Mouse (Mus musculus): ENCODE measurements at regions not wholly inside any gene's neighbourhood (a gene's known extent, or its start where the extent isn't known, plus 50 kb on each side); places are given as distances from the start of the nearest gene placed in this dataset.
"Not testable (repeated sequence)": the region's sequence is repeated elsewhere in the genome, so short reads cannot be mapped to it uniquely, and the experiment has no call there.

- DNase-seq (ENCODE audit: low spot score), result no peak
Observed at GRCm38 (mm10) chr15:41920270-41920669, 1786.1 kb downstream of the 9330182O14Rik start.

- DNase-seq (ENCODE audit: low spot score), result no peak
Observed at GRCm38 (mm10) chr15:41936697-41937096, 1802.5 kb downstream of the 9330182O14Rik start.

- DNase-seq (ENCODE audit: low spot score), result no peak
Observed at GRCm38 (mm10) chr15:41945226-41945625, 1811.1 kb downstream of the 9330182O14Rik start.

- DNase-seq (ENCODE audit: low spot score), result no peak
Observed at GRCm38 (mm10) chr15:41947888-41948287, 1813.7 kb downstream of the 9330182O14Rik start.

- DNase-seq (ENCODE audit: low spot score), result peak; percentile 33
Observed at GRCm38 (mm10) chr15:41948347-41949093, 1814.4 kb downstream of the 9330182O14Rik start.

- no peak for DNase-seq (ENCODE audit: low spot score)
Observed at GRCm38 (mm10) chr15:41949094-41949461, 1814.9 kb downstream of the 9330182O14Rik start.

- DNase-seq (ENCODE audit: low spot score), result peak; percentile 49
Observed at GRCm38 (mm10) chr15:41951276-41951675, 1817.1 kb downstream of the 9330182O14Rik start.

GRCm38 (mm10) chr15:41960597-41960996 is 1826.4 kb downstream of the 9330182O14Rik start:
- no peak for DNase-seq (ENCODE audit: low spot score)

GRCm38 (mm10) chr15:41970877-41971276 is 1836.7 kb downstream of the 9330182O14Rik start:
- no peak for DNase-seq (ENCODE audit: low spot score)

GRCm38 (mm10) chr15:41973263-41973662 is 1839.1 kb downstream of the 9330182O14Rik start:
- DNase-seq (ENCODE audit: low spot score), result peak; percentile 72

GRCm38 (mm10) chr15:41977196-41977595 is 1843.0 kb downstream of the 9330182O14Rik start:
- no peak for DNase-seq (ENCODE audit: low spot score)

GRCm38 (mm10) chr15:41977649-41978231 is 1843.6 kb downstream of the 9330182O14Rik start:
- DNase-seq (ENCODE audit: low spot score), result no peak

GRCm38 (mm10) chr15:41983261-41983660 is 1849.1 kb downstream of the 9330182O14Rik start:
- no peak for DNase-seq (ENCODE audit: low spot score)

- DNase-seq (ENCODE audit: low spot score), result no peak
Observed at GRCm38 (mm10) chr15:41984267-41984666, 1850.1 kb downstream of the 9330182O14Rik start.

- no peak for DNase-seq (ENCODE audit: low spot score)
Observed at GRCm38 (mm10) chr15:41986264-41986663, 1852.1 kb downstream of the 9330182O14Rik start.

- no peak for DNase-seq (ENCODE audit: low spot score)
Observed at GRCm38 (mm10) chr15:41989065-41989464, 1854.9 kb downstream of the 9330182O14Rik start.

- no peak for DNase-seq (ENCODE audit: low spot score)
Observed at GRCm38 (mm10) chr15:41991816-41992215, 1857.7 kb downstream of the 9330182O14Rik start.

- not testable (repeated sequence) for DNase-seq (ENCODE audit: low spot score)
Observed at GRCm38 (mm10) chr15:42032286-42032685, 1898.1 kb downstream of the 9330182O14Rik start.

- no peak for DNase-seq (ENCODE audit: low spot score)
Observed at GRCm38 (mm10) chr15:42047088-42047976, 1913.2 kb downstream of the 9330182O14Rik start.

- DNase-seq (ENCODE audit: low spot score), result no peak
Observed at GRCm38 (mm10) chr15:42056772-42057171, 1922.6 kb downstream of the 9330182O14Rik start.

GRCm38 (mm10) chr15:42068207-42068831 is 1934.2 kb downstream of the 9330182O14Rik start:
- no peak for DNase-seq (ENCODE audit: low spot score)
